Mouse (Mus musculus) small intestine, adult 2 months (tissue): ENCODE measurements around the gene Rnpepl1.

Experiments used
- CTCF ChIP-seq: fragments of 200-500 bp; IDR thresholded peaks from 2 replicates; pipeline ENCODE4 v1.5.1; 2012; ENCODE audit warnings: low read depth, mild to moderate bottlenecking, control low read depth, inconsistent platforms, low read length, moderate library complexity, mixed read lengths; ENCODE audit not compliant: insufficient replicate concordance, insufficient read length; ENCODE audit errors: extremely low read depth
- POLR2A ChIP-seq: fragments of 200-500 bp; IDR thresholded peaks from 2 replicates; pipeline ENCODE4 v1.6.1; 2012; ENCODE audit warnings: low read depth, mild to moderate bottlenecking, control low read depth, inconsistent platforms, low read length, moderate library complexity

- no peak for TF ChIP-seq CTCF
- TF ChIP-seq POLR2A = no peak
Measured at GRCm38 (mm10) chr1:92879266-92879665, 31.3 kb upstream of the Rnpepl1 start.
